Mouse (Mus musculus) inflammation-experienced regulatory T-cells (primary cell): ENCODE data around the gene Alyref2. TPM values are rescaled to one million over a fixed set of nuclear protein-coding genes. Genes with fewer than 3 reads are reported as not detected.

Experiments
- polyA plus RNA-seq, 2 experiments: library from polyadenylated mRNA; unstranded; fragments of 100-300 nt; shearing (Covaris generic); gene quantifications; one replicate each; pipeline ENCODE4 v1.2.1; 2017

Alyref2 gene
- 10 to 100 TPM; 13.0 to 16.1 TPM for polyA plus RNA-seq

GRCm38 (mm10) chr1:171503250-171503591 lies at the start of gene Alyref2:
Alyref2 (plus strand) TSS chr1:171503478.

GRCm38 (mm10) chr1:171535194-171535593 lies 31.9 kb downstream of the Alyref2 start, which contains the start of gene Itln1:
Itln1 (minus strand) TSS chr1:171535294.

Other genes with a start within 250 kb of the Alyref2 start
- gene B4galt3, start 233.2 kb upstream of the Alyref2 start, polyA plus RNA-seq: 10 to 100 TPM; 39.8 to 41.4 TPM
- 10 to 100 TPM; 63.5 to 98.8 TPM for gene Ppox, start 222.3 kb upstream of the Alyref2 start, polyA plus RNA-seq
- 10 to 100 TPM; 58.7 to 64.2 TPM for gene Usp21, start 215.5 kb upstream of the Alyref2 start, polyA plus RNA-seq
- 10 to 100 TPM; 64.4 to 71.1 TPM for gene Ufc1, start 208.5 kb upstream of the Alyref2 start, polyA plus RNA-seq
- 10 to 100 TPM; 42.6 to 52.0 TPM for gene Dedd, start 174.3 kb upstream of the Alyref2 start, polyA plus RNA-seq
- 10 to 100 TPM; 42.0 to 43.2 TPM for gene Nit1, start 157.8 kb upstream of the Alyref2 start, polyA plus RNA-seq
- 100 to 1,000 TPM in 1 of 2 experiments, 10 to 100 TPM in 1; 80.8 to 111 TPM for gene Pfdn2, start 157.8 kb upstream of the Alyref2 start, polyA plus RNA-seq
- gene Klhdc9, start 142.7 kb upstream of the Alyref2 start, polyA plus RNA-seq: not detected
- gene Nectin4, start 133.4 kb upstream of the Alyref2 start, polyA plus RNA-seq: 1 to 10 TPM in 1 of 2 experiments, under 1 TPM in 1; 0.29 to 1.4 TPM
- gene Arhgap30, start 114.5 kb upstream of the Alyref2 start, polyA plus RNA-seq: 100 to 1,000 TPM; 170 to 197 TPM
- gene Usf1, start 92.2 kb upstream of the Alyref2 start, polyA plus RNA-seq: 10 to 100 TPM; 72.9 to 77.0 TPM
- gene Tstd1, start 84.6 kb upstream of the Alyref2 start, polyA plus RNA-seq: 1 to 10 TPM; 2.6 to 3.1 TPM
- gene F11r, start 65.9 kb upstream of the Alyref2 start, polyA plus RNA-seq: 1 to 10 TPM in 1 of 2 experiments, not detected in 1; 1.8 TPM
- under 1 TPM in 1 of 2 experiments, not detected in 1; 0.24 TPM for gene Itln1, start 31.8 kb downstream of the Alyref2 start, polyA plus RNA-seq
- gene Cd244a, start 55.7 kb downstream of the Alyref2 start, polyA plus RNA-seq: 1 to 10 TPM in 1 of 2 experiments, under 1 TPM in 1; 0.57 to 2.0 TPM
- 100 to 1,000 TPM; 155 to 156 TPM for gene Ly9, start 103.9 kb downstream of the Alyref2 start, polyA plus RNA-seq
- gene Slamf7, start 149.6 kb downstream of the Alyref2 start, polyA plus RNA-seq: 10 to 100 TPM in 1 of 2 experiments, 1 to 10 TPM in 1; 5.4 to 10.5 TPM
- gene Cd48, start 178.5 kb downstream of the Alyref2 start, polyA plus RNA-seq: 100 to 1,000 TPM; 392 to 447 TPM